Mouse (Mus musculus): ENCODE measurements around the gene Faf1. TPM values are rescaled to one million over a fixed set of nuclear protein-coding genes. Genes with fewer than 3 reads are reported as not detected.

The Faf1 gene
- polyA plus RNA-seq, 1 experiment from 2014 or later = 28.7 TPM

DNA sequence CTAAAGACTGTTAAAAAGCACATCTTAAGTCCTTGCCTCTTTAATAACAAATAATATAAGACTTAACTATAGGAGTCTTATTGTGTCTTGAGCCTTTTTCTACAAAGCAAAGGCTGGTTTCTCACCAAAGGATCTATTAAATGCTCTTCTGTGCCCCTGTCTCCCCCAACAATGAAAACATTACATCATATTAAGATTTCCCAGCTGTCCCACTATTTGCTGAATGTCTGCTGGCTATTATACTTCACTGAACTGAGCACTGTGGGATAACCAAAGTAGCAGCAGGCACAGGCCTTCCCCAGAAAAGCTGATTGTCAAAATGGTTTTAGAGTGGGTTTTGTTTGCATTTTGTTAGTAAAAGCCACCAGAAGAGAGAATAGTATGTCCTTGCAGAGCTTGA is 262.9 kb downstream of the Faf1 start:
- ATAC-seq (replicated peaks; ENCODE audit: low FRiP score) (no peak), DNase-seq (ENCODE audit: low spot score) (no peak)
- no peaks in the 10 kb centered on the region for H3K9me3 ChIP-seq (ENCODE audit: control insufficient read depth, low read length)
- no peaks in the 10 kb centered on the region for H3K27me3 ChIP-seq (replicated peaks; ENCODE audit: control insufficient read depth, insufficient read depth, low read length)
- no peaks in the 10 kb centered on the region for H3K4me1 ChIP-seq (replicated peaks; ENCODE audit: control insufficient read depth, insufficient read depth, low read length)
- no peak overlapping the region for H3K4me3 ChIP-seq (ENCODE audit: low read depth, low read length)
- no peak overlapping the region for H3K9ac ChIP-seq (ENCODE audit: low read depth, low read length)
- no peak overlapping the region for H3K27ac ChIP-seq (ENCODE audit: low read depth, low read length)
- H3K4me2 ChIP-seq = no peak overlapping the region
- H3K36me3 ChIP-seq (ENCODE audit: control insufficient read depth, insufficient read depth, low read length) = no peaks in the 10 kb centered on the region

DNA sequence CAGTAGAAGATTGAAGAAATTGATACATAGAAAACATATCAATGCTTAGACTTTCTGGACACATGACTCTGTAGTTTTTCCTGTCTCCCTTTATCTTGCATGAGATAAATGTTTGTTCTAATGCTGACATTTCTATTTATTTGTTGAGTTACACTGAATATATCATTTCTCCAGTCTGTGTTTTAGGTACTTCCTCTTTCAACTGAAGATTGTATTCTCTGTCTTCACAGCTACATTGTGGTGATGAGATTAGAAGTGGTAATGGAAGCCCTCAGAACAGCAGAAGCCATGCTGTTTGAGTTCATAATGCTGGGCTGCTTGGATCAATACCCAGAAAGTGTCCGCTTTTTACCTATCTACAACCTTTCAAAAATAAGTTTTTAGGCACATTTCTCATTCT is 269.2 kb downstream of the Faf1 start:
- Histone ChIP-seq H3K4me1 (replicated peaks; ENCODE audit: control insufficient read depth, insufficient read depth, low read length) (no peaks in the 10 kb centered on the region), H3K4me3 (ENCODE audit: low read depth, low read length) (no peak overlapping the region), H3K27ac (ENCODE audit: low read depth, low read length) (no peak overlapping the region), H3K9ac (ENCODE audit: low read depth, low read length) (no peak overlapping the region), H3K9me3 (ENCODE audit: control insufficient read depth, low read length) (no peaks in the 10 kb centered on the region), H3K36me3 (ENCODE audit: control insufficient read depth, insufficient read depth, low read length) (no peaks in the 10 kb centered on the region), H3K27me3 (replicated peaks; ENCODE audit: control insufficient read depth, insufficient read depth, low read length) (no peaks in the 10 kb centered on the region), H3K4me2 (no peak overlapping the region)
- WGBS = 92% methylated on average over 1 of the region's 1 CpGs
- ATAC-seq (replicated peaks; ENCODE audit: low FRiP score) = no peak
- DNase-seq (ENCODE audit: low spot score) = no peak

DNA sequence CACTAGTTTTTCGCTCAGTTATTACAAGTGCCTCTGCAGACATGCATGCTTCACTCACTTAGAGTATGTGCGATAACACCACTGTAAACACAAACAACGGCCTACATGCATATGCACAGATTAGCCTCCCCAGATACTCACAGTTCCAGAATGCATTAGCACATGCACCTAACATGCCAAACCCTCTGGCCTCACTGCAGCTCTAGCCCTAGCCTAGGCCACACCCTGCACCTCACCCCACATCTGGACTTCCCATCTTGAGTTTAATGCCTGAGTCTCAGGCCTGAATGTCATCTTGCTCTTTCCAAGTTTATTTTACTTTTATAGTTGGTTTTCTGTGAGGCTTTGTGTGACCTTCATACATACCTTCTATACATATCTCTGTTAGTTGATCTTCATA is 272.9 kb downstream of the Faf1 start:
- WGBS = 91% methylated on average over 3 of the region's 3 CpGs
- no peak overlapping the region for H3K9ac ChIP-seq (ENCODE audit: low read depth, low read length)
- H3K27ac ChIP-seq (ENCODE audit: low read depth, low read length) = no peak overlapping the region
- H3K36me3 ChIP-seq (ENCODE audit: control insufficient read depth, insufficient read depth, low read length) = no peaks in the 10 kb centered on the region
- H3K4me1 ChIP-seq (replicated peaks; ENCODE audit: control insufficient read depth, insufficient read depth, low read length) = no peaks in the 10 kb centered on the region
- H3K4me2 ChIP-seq = no peak overlapping the region
- peak; percentile 75 for ATAC-seq (replicated peaks; ENCODE audit: low FRiP score)
- H3K27me3 ChIP-seq (replicated peaks; ENCODE audit: control insufficient read depth, insufficient read depth, low read length) = no peaks in the 10 kb centered on the region
- no peaks in the 10 kb centered on the region for H3K9me3 ChIP-seq (ENCODE audit: control insufficient read depth, low read length)
- no peak for DNase-seq (ENCODE audit: low spot score)
- no peak overlapping the region for H3K4me3 ChIP-seq (ENCODE audit: low read depth, low read length)

DNA sequence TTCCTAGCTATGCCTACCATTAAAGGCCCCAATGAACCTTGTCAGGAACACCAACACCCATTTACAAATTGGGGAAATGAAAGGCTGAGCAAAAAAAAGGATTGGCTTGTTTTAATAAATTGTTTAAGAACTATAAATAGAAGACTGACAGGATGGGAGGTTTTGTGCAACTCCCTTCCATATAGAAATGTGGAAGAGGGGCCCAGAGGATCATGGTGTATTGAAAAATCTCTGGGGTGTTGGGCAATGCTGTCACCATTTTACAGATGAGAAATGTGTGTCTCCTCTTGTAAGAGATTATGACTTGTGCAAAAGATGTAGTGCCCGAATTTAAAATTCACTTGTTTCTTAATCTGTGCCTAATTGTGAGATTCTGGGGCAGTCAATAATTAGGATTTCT is 277.1 kb downstream of the Faf1 start:
- DNase-seq (ENCODE audit: low spot score) = no peak
- Histone ChIP-seq H3K9ac (ENCODE audit: low read depth, low read length) (no peak overlapping the region), H3K36me3 (ENCODE audit: control insufficient read depth, insufficient read depth, low read length) (no peaks in the 10 kb centered on the region), H3K4me1 (replicated peaks; ENCODE audit: control insufficient read depth, insufficient read depth, low read length) (no peaks in the 10 kb centered on the region), H3K4me2 (no peak overlapping the region), H3K9me3 (ENCODE audit: control insufficient read depth, low read length) (no peaks in the 10 kb centered on the region), H3K4me3 (ENCODE audit: low read depth, low read length) (no peak overlapping the region), H3K27me3 (replicated peaks; ENCODE audit: control insufficient read depth, insufficient read depth, low read length) (no peaks in the 10 kb centered on the region), H3K27ac (ENCODE audit: low read depth, low read length) (no peak overlapping the region)
- 77% methylated on average over 1 of the region's 1 CpGs for WGBS
- no peak for ATAC-seq (replicated peaks; ENCODE audit: low FRiP score)

DNA sequence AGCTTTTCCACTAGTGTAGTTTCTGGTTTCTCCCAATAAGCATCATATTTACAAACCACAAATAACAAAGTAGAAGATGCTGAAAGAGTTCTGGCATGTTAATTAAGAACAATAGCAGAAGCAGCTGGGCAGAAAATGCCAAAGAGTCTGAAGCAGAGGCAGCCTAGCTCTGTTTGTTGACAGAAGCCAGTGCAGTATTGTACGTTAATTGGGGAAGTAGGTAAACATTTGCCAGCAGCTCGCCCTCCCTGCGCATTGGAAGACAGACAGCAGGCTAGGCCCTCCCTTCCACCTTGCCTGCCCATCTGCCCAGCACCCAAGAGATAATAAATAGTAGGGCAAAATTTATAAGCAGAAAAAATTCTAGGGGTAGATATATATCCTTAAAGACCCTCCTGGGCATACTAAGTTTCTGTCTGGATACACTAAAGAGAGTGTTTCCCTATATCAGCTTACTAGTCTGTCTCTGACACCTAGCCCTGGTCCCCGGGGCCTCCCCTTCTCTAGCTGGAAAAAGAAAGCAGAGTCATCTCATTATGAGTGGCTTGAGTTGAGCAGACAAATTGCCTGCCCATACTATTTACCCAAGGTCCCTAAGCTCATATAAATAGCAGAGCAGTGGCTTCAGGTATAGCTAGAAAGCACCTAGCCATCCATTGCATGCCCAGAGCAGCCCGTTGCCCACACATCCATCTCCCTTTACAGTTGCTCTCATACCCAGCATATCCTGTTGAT is 284.0 kb downstream of the Faf1 start:
- no peak overlapping the region for H3K9ac ChIP-seq (ENCODE audit: low read depth, low read length)
- H3K27ac ChIP-seq (ENCODE audit: low read depth, low read length) = no peak overlapping the region
- DNase-seq (ENCODE audit: low spot score) (no peak), ATAC-seq (replicated peaks; ENCODE audit: low FRiP score) (no peak)
- H3K36me3 ChIP-seq (ENCODE audit: control insufficient read depth, insufficient read depth, low read length) = no peaks in the 10 kb centered on the region
- no peak overlapping the region for H3K4me3 ChIP-seq (ENCODE audit: low read depth, low read length)
- H3K4me2 ChIP-seq = no peak overlapping the region
- H3K27me3 ChIP-seq (replicated peaks; ENCODE audit: control insufficient read depth, insufficient read depth, low read length) = no peaks in the 10 kb centered on the region
- 72% methylated on average over 5 of the region's 5 CpGs for WGBS
- H3K9me3 ChIP-seq (ENCODE audit: control insufficient read depth, low read length) = no peaks in the 10 kb centered on the region
- no peaks in the 10 kb centered on the region for H3K4me1 ChIP-seq (replicated peaks; ENCODE audit: control insufficient read depth, insufficient read depth, low read length)

DNA sequence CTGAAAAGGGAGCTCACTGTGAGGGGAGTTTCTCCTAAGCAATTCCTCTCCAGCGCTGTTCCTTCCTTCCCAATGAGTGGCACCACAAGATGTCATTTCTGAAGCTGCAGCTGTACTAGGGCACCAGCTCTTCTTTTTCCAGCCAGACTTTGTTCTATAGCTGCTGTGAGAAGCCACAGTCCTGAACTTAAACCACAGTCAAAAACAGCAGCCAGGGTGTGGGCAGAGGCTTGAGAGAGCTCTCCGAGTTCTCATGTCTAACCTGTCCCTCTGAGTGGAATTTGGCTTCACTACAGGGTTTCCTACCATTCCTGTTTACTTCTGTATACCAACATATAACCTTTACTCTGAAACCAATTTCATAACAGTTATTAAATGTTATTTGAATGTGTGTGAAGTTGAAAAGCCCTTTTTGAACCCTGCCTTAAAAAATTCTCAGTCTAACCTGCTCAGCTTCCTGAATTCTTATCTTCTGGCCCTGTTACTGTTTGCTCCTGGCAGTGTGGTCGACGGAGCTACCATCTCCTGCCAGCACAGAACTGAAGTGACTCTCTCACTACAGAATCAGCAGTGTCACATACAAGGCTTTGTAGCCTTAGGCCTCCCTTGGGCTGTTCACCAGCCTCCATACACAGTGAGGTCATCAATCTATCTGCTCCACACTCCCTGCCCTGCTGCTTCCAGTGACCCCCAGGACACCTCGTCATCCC is 287.3 kb downstream of the Faf1 start:
- H3K27me3 ChIP-seq (replicated peaks; ENCODE audit: control insufficient read depth, insufficient read depth, low read length) = no peaks in the 10 kb centered on the region
- WGBS = 70% methylated on average over 5 of the region's 5 CpGs

DNA sequence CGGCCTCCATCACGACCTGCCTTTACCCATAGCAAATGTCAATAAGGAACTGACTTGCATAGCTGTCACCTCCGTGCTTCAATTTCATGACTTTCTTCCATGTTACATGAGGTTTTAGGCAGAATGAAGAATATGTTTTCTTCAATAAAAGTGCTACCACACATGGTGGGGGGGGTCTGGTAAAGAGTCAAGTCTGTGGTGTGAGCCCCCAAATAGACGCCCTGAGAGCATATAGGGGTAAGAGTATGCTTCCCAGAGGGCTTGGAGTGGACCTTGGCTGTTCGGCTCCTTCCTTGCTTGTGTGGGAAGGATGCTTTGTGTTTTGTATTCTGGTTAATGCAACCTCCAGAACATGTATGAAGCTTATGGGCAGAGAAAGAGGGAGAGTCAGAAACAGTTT is 293.2 kb downstream of the Faf1 start:
- Histone ChIP-seq H3K4me3 (ENCODE audit: low read depth, low read length) (no peak overlapping the region), H3K36me3 (ENCODE audit: control insufficient read depth, insufficient read depth, low read length) (no peaks in the 10 kb centered on the region), H3K4me2 (no peak overlapping the region), H3K9ac (ENCODE audit: low read depth, low read length) (no peak overlapping the region), H3K27ac (ENCODE audit: low read depth, low read length) (no peak overlapping the region), H3K9me3 (ENCODE audit: control insufficient read depth, low read length) (no peaks in the 10 kb centered on the region), H3K4me1 (replicated peaks; ENCODE audit: control insufficient read depth, insufficient read depth, low read length) (no peaks in the 10 kb centered on the region), H3K27me3 (replicated peaks; ENCODE audit: control insufficient read depth, insufficient read depth, low read length) (peaks cover 40% of the 10 kb centered on the region)
- 83% methylated on average over 5 of the region's 5 CpGs for WGBS
- no peak for ATAC-seq (replicated peaks; ENCODE audit: low FRiP score)
- no peak for DNase-seq (ENCODE audit: low spot score)

More for the DNA sequence above, 287.3 kb downstream of the Faf1 start:
- Histone ChIP-seq H3K4me1 (replicated peaks; ENCODE audit: control insufficient read depth, insufficient read depth, low read length) (no peaks in the 10 kb centered on the region), H3K4me2 (no peak overlapping the region), H3K9ac (ENCODE audit: low read depth, low read length) (no peak overlapping the region), H3K27ac (ENCODE audit: low read depth, low read length) (no peak overlapping the region), H3K4me3 (ENCODE audit: low read depth, low read length) (no peak overlapping the region), H3K36me3 (ENCODE audit: control insufficient read depth, insufficient read depth, low read length) (no peaks in the 10 kb centered on the region), H3K9me3 (ENCODE audit: control insufficient read depth, low read length) (no peaks in the 10 kb centered on the region)
- DNase-seq (ENCODE audit: low spot score) (no peak), ATAC-seq (replicated peaks; ENCODE audit: low FRiP score) (no peak; the same call in 1 of the 2 replicates)

DNA sequence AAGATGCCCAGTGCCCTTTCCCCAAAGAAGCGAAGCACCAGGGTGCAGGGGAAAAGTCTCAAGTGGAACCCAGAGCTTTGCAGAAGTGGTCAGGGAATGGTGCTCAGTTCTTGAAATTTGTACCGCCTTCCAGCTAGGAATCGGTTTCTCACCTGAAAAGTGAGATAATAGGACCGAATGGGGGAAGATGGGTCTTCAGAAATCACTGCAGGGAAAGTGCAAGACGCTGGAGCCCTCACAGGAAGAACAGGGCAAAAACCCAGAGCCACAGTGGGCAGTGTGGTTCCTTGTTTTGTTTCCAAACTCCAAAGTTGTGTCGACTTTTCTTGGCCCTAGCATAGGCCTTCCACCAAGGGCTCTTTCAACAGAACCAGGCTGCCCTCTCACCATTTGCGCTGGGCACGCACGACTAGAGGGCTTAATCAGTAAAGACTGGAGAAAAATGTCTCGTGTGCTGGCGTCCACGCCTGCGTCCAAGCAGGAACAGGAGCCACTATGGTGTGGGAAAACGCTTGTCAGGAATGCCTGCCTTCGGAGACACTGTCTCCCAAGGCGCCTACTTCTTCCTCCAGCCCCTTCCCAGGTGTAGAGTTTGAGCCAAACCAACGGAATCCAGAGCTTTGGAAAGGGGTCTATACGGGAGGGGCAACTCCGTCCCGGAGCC is 297.7 kb downstream of the Faf1 start:
- peak; percentile 37 for DNase-seq (ENCODE audit: low spot score)
- Histone ChIP-seq H3K4me3 (ENCODE audit: low read depth, low read length) (no peak overlapping the region), H3K27me3 (replicated peaks; ENCODE audit: control insufficient read depth, insufficient read depth, low read length) (peaks cover 86% of the 10 kb centered on the region), H3K4me1 (replicated peaks; ENCODE audit: control insufficient read depth, insufficient read depth, low read length) (peaks cover 4% of the 10 kb centered on the region), H3K27ac (ENCODE audit: low read depth, low read length) (no peak overlapping the region), H3K9me3 (ENCODE audit: control insufficient read depth, low read length) (no peaks in the 10 kb centered on the region), H3K36me3 (ENCODE audit: control insufficient read depth, insufficient read depth, low read length) (no peaks in the 10 kb centered on the region), H3K4me2 (no peak overlapping the region), H3K9ac (ENCODE audit: low read depth, low read length) (no peak overlapping the region)
- ATAC-seq (replicated peaks; ENCODE audit: low FRiP score) = no peak
- 5% methylated on average over 20 of the region's 20 CpGs for WGBS
